Mouse (Mus musculus): ENCODE results near the gene Kidins220. TPM values are rescaled to one million over a fixed set of nuclear protein-coding genes. Genes with fewer than 3 reads are reported as not detected.

Gene Kidins220
- total RNA-seq (2021), result 100 to 1,000 TPM; 286 to 300 TPM

DNA sequence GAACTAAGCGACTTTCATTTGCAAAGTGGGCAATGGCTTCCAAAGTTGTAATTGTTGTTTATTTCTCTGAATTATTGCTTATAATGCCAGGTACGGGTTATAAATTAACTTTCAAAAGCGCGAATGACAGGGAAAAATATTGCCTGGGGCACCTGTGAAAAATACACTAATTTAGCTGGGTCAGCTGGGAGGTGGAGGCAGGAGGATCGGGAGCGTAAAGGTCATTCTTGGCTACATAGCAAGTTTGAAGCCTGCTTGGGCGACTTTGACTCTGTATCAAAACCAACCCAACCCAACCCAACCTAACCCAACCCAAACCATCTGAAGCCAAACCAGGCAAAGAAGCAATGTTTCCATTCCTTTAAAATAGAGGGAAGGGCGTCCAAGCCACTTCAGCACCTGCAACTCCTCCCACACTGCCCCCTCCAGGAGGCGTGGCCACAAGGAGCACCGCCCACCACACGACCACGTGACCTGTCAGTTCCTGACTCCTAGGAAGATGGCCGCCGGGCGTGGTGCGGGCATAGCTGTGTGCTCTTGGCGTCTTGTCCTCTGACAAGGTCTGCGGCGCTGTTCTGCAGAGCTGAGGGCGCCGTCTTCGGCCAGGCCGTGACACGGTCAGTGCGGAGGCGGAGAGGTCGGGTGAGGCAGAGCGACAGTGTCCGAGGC, at the start of gene Kidins220:
Gene Kidins220 (plus strand): TSS at position 480 of the 669 bp plus-strand sequence.
- intact Hi-C loops (cut with DNase I), result loop anchor here (1.0 kb wide), 1 partner anchor 266 kb away; the partner anchor contains the start of gene Rrm2
- peak; percentile 92 to 95 for DNase-seq (ENCODE audit: low spot score in 2 of 2)

DNA sequence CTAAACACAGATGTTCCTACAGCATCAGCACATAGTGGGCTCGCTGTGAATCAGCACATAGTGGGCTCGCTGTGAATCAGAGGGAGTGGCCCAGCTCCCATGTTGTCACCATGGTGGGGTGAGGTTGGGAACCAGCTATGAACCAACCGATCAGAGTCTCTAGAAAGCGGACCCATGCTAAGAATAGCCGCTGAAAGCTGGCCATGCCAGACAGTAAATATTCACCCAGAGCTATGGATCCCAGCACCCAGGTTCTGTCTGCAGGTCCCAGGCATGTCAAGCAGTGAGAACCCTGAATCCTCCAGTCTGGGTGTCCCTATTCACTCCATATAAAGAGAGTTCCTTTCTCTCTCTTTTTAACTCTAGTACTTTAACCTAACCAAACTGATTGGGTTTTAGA, 49.4 kb upstream of the Kidins220 start:
- intact Hi-C loops (cut with DNase I), result no loop called here
- DNase-seq (ENCODE audit: low spot score in 2 of 2), result no peak

GRCm38 (mm10) chr12:24925684-24926083, 49.0 kb upstream of the Kidins220 start:
- intact Hi-C loops (cut with DNase I), result no loop called here
- DNase-seq (ENCODE audit: low spot score in 2 of 2), result no peak

- intact Hi-C loops (cut with DNase I), result loop anchor here (1.0 kb wide), 1 partner anchor 56 kb away; no protein-coding TSS in a partner anchor
- DNase-seq (ENCODE audit: low spot score in 2 of 2), result peak; percentile 81 to 95
These were observed 46.5 kb upstream of the Kidins220 start for GRCm38 (mm10) chr12:24928051-24928748.

DNA sequence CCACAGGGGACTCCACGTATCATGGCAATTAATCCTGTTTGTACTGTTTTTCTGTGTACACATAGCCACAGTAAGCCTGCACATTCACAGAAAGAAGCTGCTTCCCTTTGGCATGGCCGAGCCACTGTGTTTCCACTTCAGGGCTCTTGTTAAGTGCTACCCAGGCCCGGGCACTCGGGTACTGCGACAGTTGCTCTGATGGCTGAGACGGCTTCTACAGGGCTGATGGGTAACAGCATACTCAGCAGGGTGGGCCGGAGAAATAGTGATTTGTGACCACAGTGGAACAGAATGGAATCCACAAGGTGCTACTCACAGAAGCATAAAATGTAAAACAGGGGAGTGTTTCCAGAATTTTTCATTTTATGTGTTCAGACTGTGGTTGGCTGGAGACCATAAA, 45.7 kb upstream of the Kidins220 start:
- no peak for DNase-seq (ENCODE audit: low spot score in 2 of 2)
- intact Hi-C loops (cut with DNase I), result no loop called here

- intact Hi-C loops (cut with DNase I), result no loop called here
- DNase-seq (ENCODE audit: low spot score in 2 of 2), result no peak
These were observed 44.0 kb upstream of the Kidins220 start for GRCm38 (mm10) chr12:24930760-24931159.

GRCm38 (mm10) chr12:24932120-24932519, 42.6 kb upstream of the Kidins220 start:
- intact Hi-C loops (cut with DNase I), result no loop called here
- DNase-seq (ENCODE audit: low spot score in 2 of 2), result no peak

DNA sequence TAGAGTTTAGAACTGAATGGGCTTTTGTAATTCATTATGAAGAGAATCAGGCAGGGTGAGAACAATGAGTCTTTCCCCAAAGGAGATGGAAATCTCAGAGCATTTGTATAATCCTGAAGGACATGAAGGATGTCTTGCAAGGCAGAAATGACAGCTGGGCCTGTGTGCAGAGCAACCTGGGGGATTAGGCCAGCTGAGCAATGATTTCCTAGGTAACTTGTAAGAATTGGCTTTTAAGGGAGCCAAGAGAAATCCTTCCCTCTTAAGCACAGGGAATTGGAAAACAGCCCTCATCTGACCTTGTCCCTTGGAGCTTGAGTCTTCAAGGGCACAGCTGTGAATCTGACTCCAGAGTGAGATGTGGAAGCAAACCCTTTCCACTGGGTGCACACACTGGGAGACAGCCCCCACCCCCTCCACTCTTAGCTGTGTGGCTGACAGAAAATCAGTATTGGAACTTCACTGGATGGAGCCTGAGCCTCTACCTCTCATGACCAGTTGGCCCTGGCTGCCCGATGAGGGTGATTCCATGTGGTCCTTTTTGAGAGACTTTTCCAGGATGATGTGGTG, 41.4 kb upstream of the Kidins220 start:
- no peak for DNase-seq (ENCODE audit: low spot score in 2 of 2)

GRCm38 (mm10) chr12:24933996-24934395, 40.7 kb upstream of the Kidins220 start:
- DNase-seq (ENCODE audit: low spot score in 2 of 2), result no peak
- intact Hi-C loops (cut with DNase I), result no loop called here

More for the DNA sequence above, 41.4 kb upstream of the Kidins220 start:
- intact Hi-C loops (cut with DNase I), result no loop called here

- DNase-seq (ENCODE audit: low spot score in 2 of 2), result no peak
- intact Hi-C loops (cut with DNase I), result no loop called here
These were observed 38.4 kb upstream of the Kidins220 start for GRCm38 (mm10) chr12:24936281-24936680.

DNA sequence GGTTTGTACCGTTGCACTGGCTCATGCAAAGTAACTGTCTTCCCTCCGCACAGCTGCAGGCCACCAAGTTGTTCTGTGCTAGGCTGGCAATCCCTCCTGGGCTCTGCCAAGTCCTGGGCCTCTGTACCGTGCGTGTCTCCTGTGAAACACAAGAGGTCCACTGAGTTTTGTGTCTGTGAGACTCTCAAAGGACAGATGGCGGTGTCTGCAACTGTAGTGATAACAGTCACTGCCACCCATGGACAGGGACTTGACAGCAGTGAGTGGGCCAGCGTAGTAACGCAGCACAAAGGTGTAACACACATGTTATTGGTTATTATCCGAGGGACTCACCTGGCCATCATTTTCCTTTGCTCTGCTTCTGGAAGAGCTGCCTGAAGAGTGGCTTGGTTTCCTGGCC, 35.4 kb upstream of the Kidins220 start:
- intact Hi-C loops (cut with DNase I), result no loop called here
- no peak for DNase-seq (ENCODE audit: low spot score in 2 of 2)

DNA sequence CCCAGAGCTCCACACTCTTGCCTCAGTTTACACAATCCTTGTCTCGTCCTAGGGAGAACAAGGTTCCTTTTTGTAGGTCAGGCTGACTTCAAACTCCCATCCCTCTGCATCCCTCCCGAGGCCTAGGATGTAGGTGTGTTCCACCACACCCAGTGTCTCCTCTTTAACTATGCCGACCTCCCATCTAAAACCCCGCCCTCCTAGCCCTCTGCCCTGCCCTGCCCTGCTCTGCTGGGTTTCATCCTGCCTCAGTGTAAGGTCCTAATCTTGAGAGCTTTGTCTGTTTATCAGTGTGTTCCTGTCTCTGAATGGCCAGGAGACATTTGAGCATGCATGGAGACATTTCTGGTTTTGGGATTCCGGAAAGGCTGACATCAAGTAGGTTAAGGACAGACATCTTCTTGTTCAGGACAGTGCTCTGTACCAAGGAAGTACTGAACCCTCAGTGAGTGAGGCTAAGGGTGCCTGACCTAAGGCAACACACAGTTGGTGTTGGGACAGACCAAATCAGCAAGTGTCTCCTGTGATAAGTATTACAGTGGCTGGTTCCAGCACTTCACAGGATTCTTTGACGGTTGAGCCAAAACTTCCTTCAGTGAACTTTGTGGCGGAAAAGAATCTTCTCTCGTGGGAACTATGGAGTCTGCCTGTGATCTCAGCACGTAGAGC, 32.0 kb upstream of the Kidins220 start:
- intact Hi-C loops (cut with DNase I), result loop anchor here (10.0 kb wide), 1 partner anchor 108 kb away; the partner anchor contains the start of gene Mboat2
- DNase-seq (ENCODE audit: low spot score in 2 of 2), result no peak

GRCm38 (mm10) chr12:24943427-24943826, 31.3 kb upstream of the Kidins220 start:
- peak in 1 of 2 experiments; percentile 27 for DNase-seq (ENCODE audit: low spot score in 2 of 2)
- intact Hi-C loops (cut with DNase I), result loop anchor here (10.0 kb wide), 1 partner anchor 109 kb away; the partner anchor contains the start of gene Mboat2

- intact Hi-C loops (cut with DNase I), result loop anchor here (10.0 kb wide), 1 partner anchor 110 kb away; the partner anchor contains the start of gene Mboat2
- DNase-seq (ENCODE audit: low spot score in 2 of 2), result no peak
These were observed 30.1 kb upstream of the Kidins220 start for GRCm38 (mm10) chr12:24944597-24944996.

- intact Hi-C loops (cut with DNase I), result loop anchor here (10.0 kb wide), 1 partner anchor 112 kb away; the partner anchor contains the start of gene Mboat2
- no peak for DNase-seq (ENCODE audit: low spot score in 2 of 2)
These were observed 27.7 kb upstream of the Kidins220 start for GRCm38 (mm10) chr12:24947065-24947464.

GRCm38 (mm10) chr12:24948344-24948743, 26.4 kb upstream of the Kidins220 start:
- peak; percentile 45 to 54 for DNase-seq (ENCODE audit: low spot score in 2 of 2)
- intact Hi-C loops (cut with DNase I), result loop anchor here (1.0 to 10.0 kb wide), 2 partner anchors 114 to 240 kb away; partner anchors contain the start of genes Mboat2 and Rrm2

- DNase-seq (ENCODE audit: low spot score in 2 of 2), result no peak
- intact Hi-C loops (cut with DNase I), result no loop called here
These were observed 24.2 kb upstream of the Kidins220 start for GRCm38 (mm10) chr12:24950376-24951046.

DNA sequence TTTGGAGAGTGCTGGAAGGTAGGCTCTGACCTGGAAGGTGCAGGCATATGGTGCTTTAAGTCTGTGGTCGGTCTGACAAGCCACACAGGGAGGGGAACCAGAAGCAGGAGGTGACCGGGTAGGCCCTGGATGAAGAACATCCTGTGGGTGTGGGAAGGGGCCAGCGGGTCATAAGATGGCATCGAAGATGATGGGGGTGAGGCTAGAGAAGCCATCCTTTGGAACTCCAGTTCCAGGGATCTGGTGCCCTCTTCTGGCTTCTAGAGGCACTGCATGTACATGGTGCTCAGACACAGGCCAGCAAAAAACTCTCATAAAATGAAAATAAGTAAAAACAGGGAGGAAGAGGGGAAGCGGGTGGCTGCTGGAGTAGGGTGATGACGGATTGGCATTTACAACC, 22.6 kb upstream of the Kidins220 start:
- intact Hi-C loops (cut with DNase I), result loop anchor here (1.0 kb wide), 1 partner anchor 242 kb away; no protein-coding TSS in a partner anchor
- peak; percentile 47 to 60 for DNase-seq (ENCODE audit: low spot score in 2 of 2)

DNA sequence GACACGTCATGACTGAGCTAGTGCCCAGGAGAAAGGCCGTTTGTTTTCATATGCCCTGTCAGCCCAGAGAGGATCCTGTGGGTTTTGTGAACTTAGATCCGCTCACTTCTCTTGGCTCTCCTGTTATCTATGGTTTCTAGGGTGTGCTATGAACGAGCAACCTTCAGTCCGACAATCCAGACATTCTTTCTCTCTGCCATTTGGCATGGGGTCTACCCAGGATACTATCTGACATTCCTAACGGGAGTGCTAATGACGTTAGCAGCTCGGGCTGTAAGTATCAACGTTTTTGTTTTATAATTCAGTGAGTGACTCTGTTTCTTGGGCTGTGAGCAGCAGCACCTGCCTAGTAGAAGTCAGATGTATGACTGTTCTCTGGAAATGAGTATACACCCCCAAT, 19.6 kb upstream of the Kidins220 start:
- no peak for DNase-seq (ENCODE audit: low spot score in 2 of 2)
- intact Hi-C loops (cut with DNase I), result no loop called here
